Mouse (Mus musculus) bone marrow macrophage, adult 2 months (primary cell): ENCODE measurements around the gene Cs.

Source experiments
- CTCF ChIP-seq: IDR thresholded peaks from 2 replicates; pipeline ENCODE4 v1.5.1; 2012; ENCODE audit warnings: low read depth, mild to moderate bottlenecking, low read length, moderate library complexity
- POLR2A ChIP-seq: IDR thresholded peaks from 2 replicates; pipeline ENCODE4 v1.6.1; 2012; ENCODE audit warnings: mild to moderate bottlenecking, low read depth, low read length, borderline replicate concordance

DNA sequence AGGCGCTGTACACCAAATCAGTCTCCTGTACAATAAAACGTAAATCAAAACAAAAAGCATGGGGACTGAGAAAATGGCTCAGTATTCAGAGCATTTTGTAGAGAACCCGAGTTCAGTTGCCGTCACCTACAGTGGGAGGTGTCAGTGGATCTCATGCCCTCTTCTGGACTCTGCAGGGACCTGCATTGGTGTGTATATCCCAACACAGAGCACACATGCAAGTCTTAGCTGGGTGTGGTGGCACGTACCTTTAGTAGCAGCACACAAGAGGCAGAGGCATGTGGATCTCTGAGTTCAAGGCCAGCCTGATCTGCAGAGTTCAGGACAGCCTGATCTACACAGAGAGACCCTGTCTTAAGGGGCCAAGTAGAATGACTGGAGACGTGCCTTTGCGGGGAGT lies 27.9 kb upstream of the Cs start:
- no peak for TF ChIP-seq POLR2A
- TF ChIP-seq CTCF = no peak
